Mouse (Mus musculus) hindbrain, embryonic 12.5 days (tissue): Measurements from ENCODE around the gene Clasrp. TPM values are rescaled to one million over a fixed set of nuclear protein-coding genes. Genes with fewer than 3 reads are reported as not detected.

Experiments
- ATAC-seq: fragments of 200-750 bp; cut with Nextera tagmentation; 2 replicates; pipeline ENCODE4 v1.8.0; 2017; ENCODE audit warnings: moderate TSS enrichment; ENCODE audit not compliant: low FRiP score
- H3K27ac ChIP-seq: fragments of 300-500 bp; sonication (generic); 2 replicates; pipeline ENCODE4 v1.5.1; 2016; ENCODE audit warnings: mild to moderate bottlenecking
- H3K27me3 ChIP-seq: fragments of 300-500 bp; sonication (generic); 2 replicates; pipeline ENCODE4 v1.6.1; 2016; ENCODE audit warnings: mild to moderate bottlenecking
- H3K36me3 ChIP-seq: fragments of 300-500 bp; sonication (generic); 2 replicates; pipeline ENCODE4 v1.6.1; 2016; ENCODE audit warnings: mild to moderate bottlenecking
- H3K4me1 ChIP-seq: fragments of 300-500 bp; sonication (generic); 2 replicates; pipeline ENCODE4 v1.6.1; 2016
- H3K4me2 ChIP-seq: fragments of 300-500 bp; sonication (generic); replicated peaks from 2 replicates; pipeline ENCODE4 v1.6.1; 2016; ENCODE audit warnings: mild to moderate bottlenecking
- H3K4me3 ChIP-seq: fragments of 300-500 bp; sonication (generic); 2 replicates; pipeline ENCODE4 v1.5.1; 2016; ENCODE audit warnings: mild to moderate bottlenecking
- H3K9ac ChIP-seq: fragments of 300-500 bp; sonication (generic); 2 replicates; pipeline ENCODE4 v1.6.1; 2016; ENCODE audit warnings: mild to moderate bottlenecking, moderate library complexity
- H3K9me3 ChIP-seq: fragments of 300-500 bp; sonication (generic); replicated peaks from 2 replicates; pipeline ENCODE4 v1.6.1; 2016; ENCODE audit warnings: mild to moderate bottlenecking
- WGBS: fragments of 180-500 bp; shearing (Covaris S2); methylation state at CpG from one replicate; pipeline ENCODE4 v1.1.7; 2016; 5-methylcytosine and 5-hydroxymethylcytosine counted together
- polyA plus RNA-seq: library from polyadenylated mRNA; unstranded; fragments of >200 nt; fragmentation: Nextera tagmentation; extraction: Ambion mirVana; gene quantifications from 2 replicates; pipeline ENCODE4 v1.2.1, GENCODE M21; 2016

The Clasrp gene
- polyA plus RNA-seq, 1 experiment from 2014 or later: 70.1 TPM

DNA sequence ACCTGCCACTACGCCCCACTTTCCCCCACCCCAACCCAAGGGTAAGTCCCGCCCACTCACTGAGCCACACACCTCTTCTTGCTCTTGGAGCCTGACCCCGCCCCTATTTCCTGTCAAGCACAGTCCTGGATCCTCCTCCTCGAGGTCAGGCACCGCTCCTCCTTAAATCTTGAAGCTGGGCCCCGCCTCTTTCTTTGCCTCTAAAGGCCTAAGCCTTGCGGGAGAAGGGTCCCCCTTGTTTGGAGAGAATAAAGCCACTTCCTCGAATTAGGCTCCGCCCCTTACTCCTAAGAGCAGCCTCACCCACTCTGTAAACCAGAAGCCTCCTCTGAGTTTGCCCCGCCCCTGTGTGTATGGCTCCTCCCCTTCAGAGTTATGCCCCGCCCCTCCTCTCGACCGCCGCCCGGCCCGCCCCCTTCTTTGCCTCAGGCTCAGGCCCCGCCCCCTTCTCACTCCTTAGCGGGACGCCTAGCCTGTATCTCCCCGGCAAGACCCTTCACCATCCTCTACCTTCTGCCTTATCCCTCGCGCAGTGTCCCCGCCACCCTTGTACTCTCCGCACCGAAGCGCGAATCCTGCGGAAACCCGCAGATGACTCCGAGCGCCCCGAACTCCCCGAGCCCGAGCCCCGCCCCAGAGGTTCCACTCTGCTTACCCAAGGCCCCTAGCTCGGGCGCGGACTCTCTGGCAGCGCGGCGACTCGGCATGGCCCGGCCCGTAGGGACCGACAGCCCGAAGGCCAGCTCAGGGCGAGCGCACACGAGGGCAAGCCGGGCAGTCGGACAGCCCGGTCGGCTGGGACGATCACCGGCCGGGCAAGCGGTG, 24.5 kb upstream of the Clasrp start:
- peak; percentile 91 for ATAC-seq
- under 1% methylated on average over 57 of the region's 57 CpGs for WGBS
- H3K27ac ChIP-seq: peak overlapping the region; percentile 84

DNA sequence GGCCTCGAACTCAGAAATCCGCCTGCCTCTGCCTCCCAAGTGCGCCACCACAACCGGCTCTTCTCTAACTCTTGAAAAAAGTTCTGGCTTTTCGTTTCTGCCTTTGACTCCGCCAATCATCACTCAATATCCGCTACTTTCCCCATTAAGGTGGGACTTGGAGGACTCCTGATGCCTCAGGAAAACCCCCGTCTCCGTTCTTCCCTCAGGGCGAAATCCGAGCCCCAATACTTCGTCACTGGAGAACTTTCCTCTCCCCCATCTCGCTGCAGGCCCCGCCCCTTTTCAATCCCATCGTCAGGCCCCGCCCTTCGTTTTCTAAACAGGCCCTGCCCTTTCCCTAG, 23.9 kb upstream of the Clasrp start:
- Histone ChIP-seq H3K27ac (peak overlapping the region; percentile 84; the same call in 1 of the 2 replicates), H3K4me1 (peaks cover 4% of the 10 kb centered on the region; the same call in 1 of the 2 replicates), H3K9me3 (no peaks in the 10 kb centered on the region), H3K9ac (no peak overlapping the region), H3K4me2 (peak overlapping the region; percentile 93), H3K4me3 (peak overlapping the region; percentile 80), H3K27me3 (0 out of 2 replicates have a peak, but pooled peaks cover 2% of the 10 kb centered on the region), H3K36me3 (peaks cover 12% of the 10 kb centered on the region)
- no peak for ATAC-seq
- WGBS: 15% methylated on average over 17 of the region's 17 CpGs

More for the DNA sequence above, 24.5 kb upstream of the Clasrp start:
- Histone ChIP-seq H3K4me3 (peak overlapping the region; percentile 80), H3K27me3 (0 out of 2 replicates have a peak, but pooled peaks cover 2% of the 10 kb centered on the region), H3K9me3 (no peaks in the 10 kb centered on the region), H3K36me3 (peaks cover 18% of the 10 kb centered on the region), H3K9ac (peak overlapping the region; percentile 59), H3K4me1 (peaks cover 4% of the 10 kb centered on the region; the same call in 1 of the 2 replicates), H3K4me2 (peak overlapping the region; percentile 93)

DNA sequence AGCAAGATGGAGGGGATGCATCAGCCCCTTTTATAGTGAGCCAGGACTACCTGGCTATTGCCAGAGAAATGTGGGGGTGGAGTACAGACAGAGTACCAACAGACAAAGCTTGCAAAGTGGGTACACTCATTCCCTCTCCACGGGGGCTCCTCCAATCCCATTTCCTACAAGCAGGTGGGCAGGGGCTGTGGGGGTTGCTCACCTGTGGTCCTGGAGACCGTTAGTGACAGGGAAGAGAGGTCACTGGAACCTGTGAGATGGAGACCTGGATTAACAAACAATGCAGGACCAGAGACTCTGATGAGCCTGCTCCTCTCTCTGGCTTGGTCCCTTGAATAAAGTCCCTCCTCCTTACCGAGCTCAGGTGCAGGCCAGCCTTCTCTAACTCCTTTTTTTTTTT, 23.4 kb upstream of the Clasrp start:
- peaks cover 4% of the 10 kb centered on the region; the same call in 1 of the 2 replicates for H3K4me1 ChIP-seq
- 0 out of 2 replicates have a peak, but pooled peaks cover 2% of the 10 kb centered on the region for H3K27me3 ChIP-seq
- WGBS: 67% methylated on average over 3 of the region's 3 CpGs
- ATAC-seq: no peak
- H3K4me2 ChIP-seq: peak overlapping the region; percentile 93; the same call in 1 of the 2 replicates
- H3K27ac ChIP-seq: no peak overlapping the region
- peaks cover 8% of the 10 kb centered on the region for H3K36me3 ChIP-seq
- no peaks in the 10 kb centered on the region for H3K9me3 ChIP-seq
- no peak overlapping the region for H3K9ac ChIP-seq
- H3K4me3 ChIP-seq: no peak overlapping the region

DNA sequence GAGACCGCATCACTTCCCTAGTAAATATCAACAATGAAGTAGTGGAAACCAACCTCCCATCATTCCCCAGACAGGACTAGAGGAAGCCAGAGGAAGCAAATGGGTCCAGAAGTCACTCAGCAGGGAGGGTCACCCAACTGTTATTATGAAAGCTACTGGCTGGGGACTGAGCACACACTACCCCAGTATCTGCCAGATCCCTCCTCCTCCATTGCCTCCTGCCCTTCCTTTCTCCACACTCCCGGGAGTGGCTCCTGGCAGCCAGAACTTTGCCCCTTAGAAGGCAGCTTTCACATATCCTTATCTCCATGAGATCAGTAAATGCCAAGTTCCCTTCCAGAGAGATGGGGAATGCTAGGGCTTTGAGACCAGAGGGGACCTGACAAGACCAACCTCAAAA, 19.1 kb upstream of the Clasrp start:
- H3K27ac ChIP-seq: no peak overlapping the region
- H3K27me3 ChIP-seq: peaks cover 3% of the 10 kb centered on the region; the same call in 1 of the 2 replicates
- no peak for ATAC-seq
- no peak overlapping the region for H3K9ac ChIP-seq
- H3K4me3 ChIP-seq: no peak overlapping the region
- H3K36me3 ChIP-seq: no peaks in the 10 kb centered on the region
- H3K9me3 ChIP-seq: no peaks in the 10 kb centered on the region
- H3K4me2 ChIP-seq: no peak overlapping the region
- 71% methylated on average over 2 of the region's 2 CpGs for WGBS
- H3K4me1 ChIP-seq: peaks cover 5% of the 10 kb centered on the region; the same call in 1 of the 2 replicates

DNA sequence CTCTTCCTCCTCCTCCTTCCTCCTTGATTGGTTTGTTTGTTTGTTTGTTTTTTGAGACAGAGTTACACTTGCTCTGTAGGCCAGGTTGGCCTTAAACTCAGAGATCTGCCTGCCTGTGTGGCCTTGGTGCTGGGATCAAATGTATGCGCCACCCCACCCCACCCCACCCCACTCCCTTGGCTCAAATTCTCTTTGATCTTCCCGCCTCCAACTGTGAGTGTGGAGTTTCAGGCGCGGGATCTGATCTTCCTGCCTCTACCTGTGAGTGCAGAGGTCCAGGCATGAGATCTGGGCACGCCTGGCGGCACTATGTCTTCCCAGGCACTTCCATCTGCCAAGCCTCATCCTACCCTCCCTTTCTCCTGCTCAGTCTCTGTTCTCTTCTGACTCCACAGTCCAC, 18.0 kb upstream of the Clasrp start:
- H3K4me2 ChIP-seq: no peak overlapping the region
- no peaks in the 10 kb centered on the region for H3K36me3 ChIP-seq
- H3K9me3 ChIP-seq: no peaks in the 10 kb centered on the region
- H3K27ac ChIP-seq: no peak overlapping the region
- H3K9ac ChIP-seq: no peak overlapping the region
- WGBS: 39% methylated on average over 6 of the region's 6 CpGs
- no peak for ATAC-seq
- H3K27me3 ChIP-seq: peaks cover 3% of the 10 kb centered on the region; the same call in 1 of the 2 replicates
- peaks cover 5% of the 10 kb centered on the region; the same call in 1 of the 2 replicates for H3K4me1 ChIP-seq
- H3K4me3 ChIP-seq: no peak overlapping the region

DNA sequence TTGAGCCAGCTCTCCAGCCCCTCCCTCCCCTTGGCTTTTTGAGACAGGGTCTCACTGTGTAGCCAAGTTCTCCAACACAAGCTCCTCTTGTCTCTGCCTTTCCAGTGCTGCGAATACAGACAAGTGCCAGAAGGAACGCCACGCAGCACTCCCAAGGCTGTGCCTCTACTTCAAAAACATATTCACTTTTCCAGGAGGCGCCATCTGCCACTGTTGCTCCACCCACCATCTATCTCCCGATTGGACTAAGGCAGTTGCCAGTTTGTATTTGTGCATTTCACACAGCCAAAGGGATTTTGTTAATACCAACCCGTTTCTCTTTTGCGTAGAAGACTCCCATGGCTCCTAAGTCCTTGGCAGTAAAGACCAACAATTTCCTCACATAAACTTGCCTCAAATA, 16.5 kb upstream of the Clasrp start:
- Histone ChIP-seq H3K9me3 (no peaks in the 10 kb centered on the region), H3K4me1 (peaks cover 5% of the 10 kb centered on the region; the same call in 1 of the 2 replicates), H3K27me3 (peaks cover 3% of the 10 kb centered on the region; the same call in 1 of the 2 replicates), H3K36me3 (no peaks in the 10 kb centered on the region), H3K27ac (no peak overlapping the region), H3K4me3 (no peak overlapping the region), H3K9ac (no peak overlapping the region), H3K4me2 (no peak overlapping the region)
- 94% methylated on average over 7 of the region's 7 CpGs for WGBS
- ATAC-seq: no peak

DNA sequence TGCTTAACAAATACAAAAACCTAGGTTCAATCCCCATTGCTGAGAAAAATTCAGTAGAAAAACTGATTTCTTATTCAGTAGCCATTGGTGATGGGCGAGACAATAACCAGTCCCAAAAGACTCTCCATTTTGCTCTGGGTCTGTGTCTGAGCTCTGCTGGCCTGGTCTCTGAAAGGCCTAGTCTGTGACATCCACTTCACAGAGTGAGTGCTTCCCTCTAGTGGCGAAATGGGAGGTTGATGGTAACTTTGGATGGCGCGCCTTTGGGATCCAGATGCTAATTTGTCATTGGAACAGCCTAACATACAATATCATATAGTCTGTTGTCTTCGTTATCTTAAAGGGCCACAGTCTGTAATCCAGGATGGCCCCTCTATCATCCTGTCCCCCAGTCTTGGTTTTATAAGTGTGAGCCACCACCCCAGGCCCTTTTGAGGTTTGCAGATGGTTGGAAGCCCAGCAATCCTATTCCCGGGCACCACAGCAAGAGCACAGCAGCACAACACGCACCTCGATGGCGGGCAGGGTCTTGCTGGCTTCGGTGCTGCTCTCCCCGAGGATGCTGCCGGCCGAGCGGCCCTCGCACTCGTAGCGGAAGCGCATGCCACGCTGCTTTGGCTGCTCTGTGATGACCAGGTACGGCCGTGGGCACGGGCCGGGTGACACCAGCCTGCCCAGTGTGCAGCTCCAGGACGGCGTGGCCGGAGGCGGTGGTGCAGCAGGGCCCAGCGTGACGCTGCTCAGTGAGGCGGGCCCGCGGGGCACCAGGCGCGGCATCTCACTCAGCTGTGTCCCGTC, 14.9 kb upstream of the Clasrp start:
- peak overlapping the region; percentile 51 for H3K9ac ChIP-seq
- H3K36me3 ChIP-seq: no peaks in the 10 kb centered on the region
- ATAC-seq: peak; percentile 85
- H3K27ac ChIP-seq: peak overlapping the region; percentile 58; the same call in 1 of the 2 replicates
- H3K27me3 ChIP-seq: peaks cover 3% of the 10 kb centered on the region; the same call in 1 of the 2 replicates
- peaks cover 5% of the 10 kb centered on the region; the same call in 1 of the 2 replicates for H3K4me1 ChIP-seq
- WGBS: 4% methylated on average over 35 of the region's 35 CpGs
- no peaks in the 10 kb centered on the region for H3K9me3 ChIP-seq
- peak overlapping the region; percentile 33 for H3K4me3 ChIP-seq
- H3K4me2 ChIP-seq: peak overlapping the region; percentile 57

DNA sequence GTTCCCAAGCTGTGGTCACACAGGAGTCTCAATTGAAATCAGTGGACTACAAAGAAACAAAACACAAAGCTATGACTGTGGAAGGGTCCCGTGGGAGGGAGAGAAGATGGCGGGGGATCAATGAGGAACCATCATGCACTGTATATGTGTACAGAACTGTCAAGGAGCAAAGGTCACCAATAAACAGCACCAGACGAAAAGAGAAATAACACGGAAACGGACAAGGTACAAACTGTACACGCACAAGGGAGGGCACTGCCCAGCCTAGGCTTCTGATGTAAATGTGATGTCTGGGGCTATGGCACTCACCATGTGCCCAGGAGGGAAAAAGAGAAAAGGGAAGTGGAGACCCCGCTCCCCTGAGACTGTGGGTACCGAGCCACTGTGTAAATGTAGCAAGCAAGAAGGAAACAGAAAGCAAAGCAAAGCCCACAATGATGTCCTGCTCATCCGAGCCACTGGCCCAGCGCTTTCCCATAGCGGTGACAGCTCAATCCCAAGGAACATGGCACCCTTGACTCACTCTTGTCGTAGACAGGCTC, 10.8 kb upstream of the Clasrp start:
- Histone ChIP-seq H3K9me3 (no peaks in the 10 kb centered on the region), H3K27ac (no peak overlapping the region), H3K4me1 (peaks cover 5% of the 10 kb centered on the region; the same call in 1 of the 2 replicates), H3K4me3 (no peak overlapping the region), H3K9ac (no peak overlapping the region), H3K27me3 (peaks cover under 1% of the 10 kb centered on the region; the same call in 1 of the 2 replicates), H3K36me3 (no peaks in the 10 kb centered on the region), H3K4me2 (no peak overlapping the region)
- WGBS: 92% methylated on average over 12 of the region's 12 CpGs
- ATAC-seq: no peak

DNA sequence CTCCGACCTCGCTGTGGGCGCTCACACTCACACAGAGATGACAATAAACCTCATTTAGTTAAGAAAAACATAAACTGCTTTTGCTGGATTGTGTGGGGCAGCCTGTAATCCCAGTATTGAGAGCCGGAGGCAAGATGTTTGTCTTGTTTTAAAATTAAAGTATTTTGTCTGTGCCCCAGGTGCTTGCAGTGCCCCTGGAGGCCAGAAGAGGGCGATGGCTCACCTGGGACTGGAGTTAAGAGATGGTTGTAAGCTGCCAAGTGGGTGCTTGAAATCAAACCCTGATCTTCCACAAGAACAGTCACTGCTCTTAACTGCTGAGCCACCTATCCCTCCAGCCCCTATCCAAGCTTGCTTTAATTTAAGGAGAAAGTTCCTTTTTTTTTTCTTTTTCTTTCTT, 6.7 kb upstream of the Clasrp start:
- Histone ChIP-seq H3K36me3 (no peaks in the 10 kb centered on the region), H3K4me3 (no peak overlapping the region), H3K9me3 (no peaks in the 10 kb centered on the region), H3K27ac (no peak overlapping the region), H3K9ac (no peak overlapping the region), H3K4me2 (no peak overlapping the region), H3K4me1 (no peaks in the 10 kb centered on the region), H3K27me3 (no peaks in the 10 kb centered on the region)
- 76% methylated on average over 5 of the region's 5 CpGs for WGBS
- ATAC-seq: no peak

DNA sequence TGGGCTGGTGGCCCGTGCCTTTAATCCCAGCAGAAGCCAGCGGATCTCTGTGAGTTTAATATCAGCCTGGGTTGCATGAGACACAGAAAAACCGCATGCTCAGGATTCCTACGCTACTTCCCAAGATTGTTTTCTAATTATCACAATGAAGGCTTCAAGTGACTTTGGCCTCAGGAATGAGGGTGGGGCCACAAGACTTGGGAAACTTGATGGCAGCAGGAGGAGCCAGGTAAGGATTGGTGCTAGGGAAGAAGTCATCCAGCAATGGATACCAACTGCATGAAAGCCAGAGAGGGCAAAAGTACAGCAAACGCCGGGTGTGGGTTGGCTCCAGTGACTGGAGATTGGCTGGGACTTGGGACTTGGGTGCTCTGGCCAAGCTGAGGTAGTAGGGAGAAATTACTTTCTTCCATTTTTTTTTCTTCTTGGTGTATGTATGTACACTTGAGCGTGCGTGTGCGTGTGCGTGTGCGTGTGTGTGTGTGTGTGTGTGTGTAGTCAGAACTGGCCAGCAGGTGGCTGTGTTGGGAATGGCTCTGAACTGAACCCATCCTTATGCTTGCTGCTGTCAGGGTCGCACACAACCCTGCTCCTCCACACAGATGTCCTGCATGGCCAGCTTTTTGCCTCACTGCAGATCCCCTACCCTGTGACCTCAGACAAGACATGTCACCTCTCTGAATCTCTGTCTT, 5.5 kb upstream of the Clasrp start:
- 91% methylated on average over 12 of the region's 12 CpGs for WGBS
- H3K27ac ChIP-seq: no peak overlapping the region
- no peak for ATAC-seq
- H3K27me3 ChIP-seq: no peaks in the 10 kb centered on the region
- H3K9me3 ChIP-seq: no peaks in the 10 kb centered on the region
- no peaks in the 10 kb centered on the region for H3K4me1 ChIP-seq
- H3K4me3 ChIP-seq: no peak overlapping the region
- H3K9ac ChIP-seq: no peak overlapping the region
- H3K36me3 ChIP-seq: no peaks in the 10 kb centered on the region
- H3K4me2 ChIP-seq: no peak overlapping the region

DNA sequence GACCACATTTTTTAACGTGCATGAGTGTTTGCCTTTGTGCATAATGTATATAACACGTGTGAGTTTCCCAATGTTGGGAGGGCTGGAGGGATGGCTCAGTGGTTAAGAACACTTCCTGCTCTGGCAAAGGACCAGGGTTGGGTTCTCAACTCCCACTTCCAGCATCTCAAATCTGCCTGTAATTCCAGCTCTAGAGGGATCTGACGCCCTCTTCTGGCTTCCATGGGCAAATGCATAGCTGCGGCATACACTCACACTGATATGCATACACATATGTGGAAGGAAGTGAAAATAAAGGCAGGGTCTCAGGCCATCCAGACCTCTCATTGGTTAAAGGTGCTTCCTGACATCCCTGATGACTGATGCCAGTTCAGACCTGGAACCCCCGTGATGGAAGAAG, 3.0 kb upstream of the Clasrp start:
- H3K4me2 ChIP-seq: no peak overlapping the region
- H3K27ac ChIP-seq: no peak overlapping the region
- no peak overlapping the region for H3K9ac ChIP-seq
- WGBS: 80% methylated on average over 5 of the region's 5 CpGs
- H3K27me3 ChIP-seq: no peaks in the 10 kb centered on the region
- no peaks in the 10 kb centered on the region for H3K9me3 ChIP-seq
- ATAC-seq: no peak
- 0 out of 2 replicates have a peak, but pooled peaks cover 3% of the 10 kb centered on the region for H3K36me3 ChIP-seq
- H3K4me3 ChIP-seq: no peak overlapping the region
- peaks cover 15% of the 10 kb centered on the region for H3K4me1 ChIP-seq
